Mouse (Mus musculus): ENCODE measurements at regions not wholly inside any gene's neighbourhood (a gene's known extent, or its start where the extent isn't known, plus 50 kb on each side); places are given as distances from the start of the nearest gene placed in this dataset.

DNA sequence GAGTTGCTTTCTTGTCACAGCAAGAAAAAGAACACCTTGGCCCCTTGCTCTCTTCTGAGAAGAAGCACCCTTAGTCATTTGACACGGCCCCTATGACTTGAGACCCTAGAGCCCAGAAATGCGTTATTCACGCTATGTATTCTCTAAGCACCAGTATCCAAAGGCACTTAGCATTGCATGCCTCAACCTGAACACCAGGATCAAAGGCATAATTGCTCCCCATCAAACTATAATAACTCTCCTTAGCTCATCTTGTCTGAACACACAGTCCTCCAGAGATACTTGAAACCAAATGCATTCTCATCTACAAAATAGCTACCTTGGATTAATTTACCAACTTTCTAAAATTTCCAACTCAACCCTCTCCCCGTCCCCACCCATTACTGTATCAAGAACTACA is 437.5 kb downstream of the Ate1 start:
- ATAC-seq (ENCODE audit: low FRiP score): no peak
- Histone ChIP-seq H3K4me2 (replicated peaks; ENCODE audit: low read depth, low read length) (no peak overlapping the region), H3K27me3 (ENCODE audit: control insufficient read depth, insufficient read depth, low read length) (no peaks in the 10 kb centered on the region), H3K36me3 (ENCODE audit: control insufficient read depth, insufficient read depth, low read length) (no peaks in the 10 kb centered on the region), H3K9me3 (ENCODE audit: control insufficient read depth, low read length) (no peaks in the 10 kb centered on the region), H3K4me3 (ENCODE audit: low read depth, low read length) (no peak overlapping the region), H3K27ac (ENCODE audit: low read depth, low read length) (no peak overlapping the region), H3K9ac (ENCODE audit: low read depth, low read length) (no peak overlapping the region), H3K4me1 (replicated peaks; ENCODE audit: control insufficient read depth, insufficient read depth, low read length) (no peaks in the 10 kb centered on the region)
- WGBS: 91% methylated on average over 4 of the region's 4 CpGs
- DNase-seq (ENCODE audit: low spot score): no peak

DNA sequence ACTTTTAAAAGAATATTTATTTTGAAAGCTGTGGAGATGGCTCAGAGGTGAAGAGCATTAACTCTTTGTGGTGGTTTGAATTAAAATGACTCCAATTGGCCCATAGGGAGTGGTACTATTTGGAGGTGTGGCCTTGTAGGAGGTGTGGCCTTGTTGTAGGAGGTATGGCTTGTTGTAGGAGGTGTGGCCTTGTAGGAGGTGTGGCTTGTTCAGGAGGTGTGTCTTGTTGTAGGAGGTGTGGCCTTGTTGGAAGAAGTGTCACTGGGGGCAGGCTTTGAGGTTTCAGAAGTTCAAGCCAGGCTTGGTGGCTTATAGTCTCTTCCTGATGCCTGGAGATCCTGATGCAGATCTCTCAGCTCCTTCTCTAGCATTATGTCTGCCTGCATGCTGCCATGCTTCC is 434.5 kb downstream of the Ate1 start:
- Histone ChIP-seq H3K36me3 (ENCODE audit: control insufficient read depth, insufficient read depth, low read length) (no peaks in the 10 kb centered on the region), H3K4me1 (replicated peaks; ENCODE audit: control insufficient read depth, insufficient read depth, low read length) (no peaks in the 10 kb centered on the region), H3K27me3 (ENCODE audit: control insufficient read depth, insufficient read depth, low read length) (no peaks in the 10 kb centered on the region), H3K4me2 (replicated peaks; ENCODE audit: low read depth, low read length) (no peak overlapping the region), H3K4me3 (ENCODE audit: low read depth, low read length) (no peak overlapping the region), H3K9me3 (ENCODE audit: control insufficient read depth, low read length) (no peaks in the 10 kb centered on the region), H3K27ac (ENCODE audit: low read depth, low read length) (no peak overlapping the region), H3K9ac (ENCODE audit: low read depth, low read length) (no peak overlapping the region)
- DNase-seq (ENCODE audit: low spot score) (no peak), ATAC-seq (ENCODE audit: low FRiP score) (no peak)

DNA sequence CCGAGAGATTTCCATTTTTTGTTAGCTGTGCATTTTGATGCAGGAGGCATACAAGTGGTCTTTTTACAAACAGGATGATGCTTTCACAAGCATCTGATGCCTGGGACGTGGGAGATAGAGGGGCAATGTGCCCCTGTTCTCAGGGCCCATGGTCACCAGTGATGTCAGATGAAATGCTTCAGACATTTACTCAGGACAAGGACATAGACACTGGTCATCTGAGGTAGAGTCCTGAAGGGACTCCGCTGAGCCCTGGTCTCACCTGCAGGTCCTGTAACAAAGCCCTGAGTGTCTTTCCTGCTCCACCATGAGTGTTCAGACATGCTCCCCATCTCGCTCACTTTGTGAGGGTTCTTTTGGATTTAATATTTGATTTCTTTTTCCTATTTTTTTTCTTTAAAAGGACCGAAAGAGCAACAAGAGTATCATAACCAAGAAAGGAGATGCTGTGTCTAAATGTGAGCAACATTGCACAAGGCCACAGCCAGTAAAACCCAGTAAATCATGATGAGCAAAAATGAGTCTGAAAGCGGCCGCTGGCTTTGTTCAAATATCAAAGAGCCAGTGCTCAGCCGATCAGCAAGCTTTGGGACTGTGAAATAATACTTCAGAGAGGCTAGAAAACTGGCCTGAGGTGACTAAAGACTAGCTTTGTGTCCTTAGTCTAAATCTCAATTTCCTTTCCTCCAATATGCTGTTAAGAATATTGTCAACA is 430.1 kb downstream of the Ate1 start:
- DNase-seq (ENCODE audit: low spot score): no peak
- Histone ChIP-seq H3K27me3 (ENCODE audit: control insufficient read depth, insufficient read depth, low read length) (no peaks in the 10 kb centered on the region), H3K36me3 (ENCODE audit: control insufficient read depth, insufficient read depth, low read length) (no peaks in the 10 kb centered on the region), H3K4me3 (ENCODE audit: low read depth, low read length) (no peak overlapping the region), H3K27ac (ENCODE audit: low read depth, low read length) (no peak overlapping the region), H3K9ac (ENCODE audit: low read depth, low read length) (no peak overlapping the region), H3K4me2 (replicated peaks; ENCODE audit: low read depth, low read length) (no peak overlapping the region), H3K4me1 (replicated peaks; ENCODE audit: control insufficient read depth, insufficient read depth, low read length) (no peaks in the 10 kb centered on the region), H3K9me3 (ENCODE audit: control insufficient read depth, low read length) (no peaks in the 10 kb centered on the region)
- ATAC-seq (ENCODE audit: low FRiP score): no peak
- WGBS: 88% methylated on average over 8 of the region's 8 CpGs

DNA sequence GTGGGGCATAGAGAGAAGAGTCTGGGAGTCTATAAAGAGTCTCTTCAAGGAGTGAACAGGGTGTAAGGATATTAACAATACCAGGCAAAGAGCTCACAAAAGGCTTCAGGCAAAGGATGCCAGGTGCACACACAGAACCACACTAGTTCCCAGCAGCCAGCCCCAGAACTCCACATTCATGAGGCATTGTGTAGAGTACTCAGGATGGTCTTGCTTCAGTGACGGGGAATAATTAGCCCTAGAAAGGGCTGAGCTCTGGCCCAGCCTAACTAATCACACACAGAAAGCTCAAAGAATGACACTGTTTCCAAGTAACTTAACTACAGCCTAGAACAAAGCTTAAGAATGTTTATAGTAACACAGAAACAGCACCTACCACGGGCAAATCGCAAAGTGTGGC is 428.2 kb downstream of the Ate1 start:
- Histone ChIP-seq H3K9me3 (ENCODE audit: control insufficient read depth, low read length) (no peaks in the 10 kb centered on the region), H3K4me3 (ENCODE audit: low read depth, low read length) (no peak overlapping the region), H3K27me3 (ENCODE audit: control insufficient read depth, insufficient read depth, low read length) (no peaks in the 10 kb centered on the region), H3K4me1 (replicated peaks; ENCODE audit: control insufficient read depth, insufficient read depth, low read length) (no peaks in the 10 kb centered on the region), H3K9ac (ENCODE audit: low read depth, low read length) (no peak overlapping the region), H3K36me3 (ENCODE audit: control insufficient read depth, insufficient read depth, low read length) (no peaks in the 10 kb centered on the region), H3K4me2 (replicated peaks; ENCODE audit: low read depth, low read length) (no peak overlapping the region), H3K27ac (ENCODE audit: low read depth, low read length) (0 out of 2 replicates have a peak overlapping the region, but pooled peaks have one; percentile 20)
- DNase-seq (ENCODE audit: low spot score) (peak; percentile 10), ATAC-seq (ENCODE audit: low FRiP score) (no peak)
- 39% methylated on average over 3 of the region's 3 CpGs for WGBS

DNA sequence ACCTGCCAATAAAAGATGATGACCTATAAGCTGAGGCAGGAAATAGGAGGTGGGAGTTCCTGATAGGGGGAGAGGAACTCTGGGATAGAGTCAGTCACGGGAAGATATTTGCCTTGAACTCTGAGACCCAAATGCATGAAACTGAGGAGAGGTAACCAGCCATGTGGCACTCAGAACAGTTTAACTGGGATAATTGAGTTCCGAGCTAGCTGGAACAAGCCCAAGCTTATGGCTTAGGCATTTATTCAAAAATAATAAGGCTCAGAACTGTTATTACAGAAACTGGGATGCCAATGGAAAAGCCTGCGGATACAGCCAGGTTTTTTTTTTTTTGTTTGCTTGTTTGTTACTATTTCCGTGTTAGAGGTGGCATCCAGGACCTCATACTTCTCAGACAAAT is 425.0 kb downstream of the Ate1 start:
- ATAC-seq (ENCODE audit: low FRiP score): no peak
- WGBS: 85% methylated on average over 4 of the region's 4 CpGs
- DNase-seq (ENCODE audit: low spot score): no peak
- Histone ChIP-seq H3K9ac (ENCODE audit: low read depth, low read length) (no peak overlapping the region), H3K27ac (ENCODE audit: low read depth, low read length) (no peak overlapping the region), H3K27me3 (ENCODE audit: control insufficient read depth, insufficient read depth, low read length) (no peaks in the 10 kb centered on the region), H3K4me3 (ENCODE audit: low read depth, low read length) (no peak overlapping the region), H3K9me3 (ENCODE audit: control insufficient read depth, low read length) (no peaks in the 10 kb centered on the region), H3K4me1 (replicated peaks; ENCODE audit: control insufficient read depth, insufficient read depth, low read length) (no peaks in the 10 kb centered on the region), H3K36me3 (ENCODE audit: control insufficient read depth, insufficient read depth, low read length) (no peaks in the 10 kb centered on the region), H3K4me2 (replicated peaks; ENCODE audit: low read depth, low read length) (no peak overlapping the region)

DNA sequence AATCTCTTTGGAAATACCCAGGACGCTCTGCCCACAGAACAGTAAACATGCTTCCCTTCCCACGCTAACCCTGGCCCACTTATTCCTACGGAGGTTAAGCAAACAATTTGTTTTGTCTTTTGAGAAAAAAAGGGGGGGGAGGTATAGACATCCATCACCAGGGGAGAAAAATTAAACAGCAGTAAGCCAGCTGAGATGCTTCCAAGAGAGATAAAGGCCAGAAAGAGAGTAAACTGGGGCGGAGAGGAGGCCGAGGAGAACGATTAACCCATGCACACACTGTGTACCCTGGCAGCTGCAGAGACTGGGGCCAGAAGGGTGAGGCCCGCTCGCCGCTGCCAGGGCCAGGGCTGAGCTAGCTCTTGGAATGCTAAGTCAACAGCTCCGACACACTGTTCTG is 421.6 kb downstream of the Ate1 start:
- no peak for DNase-seq (ENCODE audit: low spot score)
- H3K4me2 ChIP-seq (replicated peaks; ENCODE audit: low read depth, low read length): no peak overlapping the region
- ATAC-seq (ENCODE audit: low FRiP score): no peak
- no peak overlapping the region for H3K27ac ChIP-seq (ENCODE audit: low read depth, low read length)
- no peak overlapping the region for H3K4me3 ChIP-seq (ENCODE audit: low read depth, low read length)
- H3K4me1 ChIP-seq (replicated peaks; ENCODE audit: control insufficient read depth, insufficient read depth, low read length): no peaks in the 10 kb centered on the region
- no peaks in the 10 kb centered on the region for H3K36me3 ChIP-seq (ENCODE audit: control insufficient read depth, insufficient read depth, low read length)
- no peaks in the 10 kb centered on the region for H3K27me3 ChIP-seq (ENCODE audit: control insufficient read depth, insufficient read depth, low read length)
- no peaks in the 10 kb centered on the region for H3K9me3 ChIP-seq (ENCODE audit: control insufficient read depth, low read length)
- 76% methylated on average over 10 of the region's 10 CpGs for WGBS
- H3K9ac ChIP-seq (ENCODE audit: low read depth, low read length): no peak overlapping the region

DNA sequence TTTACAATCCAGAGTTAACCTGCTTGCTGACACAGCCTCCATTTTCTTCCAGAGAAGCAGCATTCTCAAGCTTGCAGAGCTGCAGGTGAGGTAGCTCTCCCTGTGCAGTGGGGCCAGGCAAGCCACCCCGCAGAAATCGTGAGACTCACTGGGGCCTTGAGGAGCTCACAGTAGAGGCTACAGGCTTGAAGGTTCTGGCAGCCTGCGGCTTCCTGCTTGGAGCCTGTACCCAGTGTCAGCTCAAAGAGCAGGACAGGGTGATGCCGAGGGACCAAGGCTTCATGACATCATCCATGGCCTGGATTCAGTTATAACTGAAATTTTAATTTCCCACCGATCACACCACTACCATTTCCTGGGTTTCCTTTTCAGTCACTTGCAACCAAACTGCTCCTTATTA is 417.5 kb downstream of the Ate1 start:
- DNase-seq (ENCODE audit: low spot score) (no peak), ATAC-seq (ENCODE audit: low FRiP score) (no peak)
- H3K9ac ChIP-seq (ENCODE audit: low read depth, low read length): no peak overlapping the region
- no peaks in the 10 kb centered on the region for H3K27me3 ChIP-seq (ENCODE audit: control insufficient read depth, insufficient read depth, low read length)
- no peaks in the 10 kb centered on the region for H3K9me3 ChIP-seq (ENCODE audit: control insufficient read depth, low read length)
- H3K4me3 ChIP-seq (ENCODE audit: low read depth, low read length): no peak overlapping the region
- no peaks in the 10 kb centered on the region for H3K4me1 ChIP-seq (replicated peaks; ENCODE audit: control insufficient read depth, insufficient read depth, low read length)
- H3K4me2 ChIP-seq (replicated peaks; ENCODE audit: low read depth, low read length): no peak overlapping the region
- 76% methylated on average over 5 of the region's 5 CpGs for WGBS
- no peak overlapping the region for H3K27ac ChIP-seq (ENCODE audit: low read depth, low read length)
- no peaks in the 10 kb centered on the region for H3K36me3 ChIP-seq (ENCODE audit: control insufficient read depth, insufficient read depth, low read length)

DNA sequence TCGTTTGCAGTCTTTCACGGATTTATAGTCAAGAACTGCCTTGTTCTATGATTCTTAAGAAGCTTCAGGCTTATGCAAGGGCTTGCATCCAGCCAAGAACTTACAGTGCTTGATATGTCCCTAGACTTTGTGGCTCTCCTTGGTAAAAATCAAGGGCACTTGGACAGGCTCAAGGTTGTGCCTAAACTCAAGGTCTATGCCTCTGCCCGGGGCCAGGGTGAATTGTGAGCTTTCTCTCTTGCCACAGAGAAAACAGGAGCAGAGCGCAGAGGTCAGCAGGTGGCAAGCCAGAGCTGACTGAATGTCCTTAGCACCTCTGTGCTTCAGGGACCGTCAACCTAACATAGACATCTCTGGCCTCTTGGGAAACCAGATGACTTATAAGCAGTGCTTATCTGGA is 413.2 kb downstream of the Ate1 start:
- H3K36me3 ChIP-seq (ENCODE audit: control insufficient read depth, insufficient read depth, low read length): no peaks in the 10 kb centered on the region
- no peak overlapping the region for H3K4me3 ChIP-seq (ENCODE audit: low read depth, low read length)
- H3K4me2 ChIP-seq (replicated peaks; ENCODE audit: low read depth, low read length): no peak overlapping the region
- H3K9ac ChIP-seq (ENCODE audit: low read depth, low read length): no peak overlapping the region
- DNase-seq (ENCODE audit: low spot score) (no peak), ATAC-seq (ENCODE audit: low FRiP score) (no peak)
- 77% methylated on average over 5 of the region's 5 CpGs for WGBS
- no peaks in the 10 kb centered on the region for H3K4me1 ChIP-seq (replicated peaks; ENCODE audit: control insufficient read depth, insufficient read depth, low read length)
- H3K27me3 ChIP-seq (ENCODE audit: control insufficient read depth, insufficient read depth, low read length): no peaks in the 10 kb centered on the region
- H3K27ac ChIP-seq (ENCODE audit: low read depth, low read length): no peak overlapping the region
- H3K9me3 ChIP-seq (ENCODE audit: control insufficient read depth, low read length): no peaks in the 10 kb centered on the region

DNA sequence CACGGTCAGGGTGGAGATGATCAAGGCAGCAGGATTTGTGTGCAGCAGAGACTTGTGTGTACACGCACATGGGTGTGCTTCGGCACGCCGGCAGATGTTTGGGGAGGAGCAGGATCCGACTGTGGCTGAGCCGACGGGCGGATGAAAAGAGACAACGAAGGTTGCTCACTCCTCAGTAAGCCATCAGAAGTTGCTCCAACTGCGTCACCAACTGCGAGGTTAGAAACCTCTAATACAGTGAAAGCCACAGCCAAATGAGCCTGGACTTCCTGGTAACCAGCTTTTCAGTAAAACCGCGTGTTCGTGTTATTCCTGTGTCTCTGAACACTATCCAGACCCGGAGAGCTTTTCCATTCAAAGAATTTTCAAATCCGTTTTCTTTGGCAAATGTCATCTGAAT is 411.8 kb downstream of the Ate1 start:
- Histone ChIP-seq H3K9ac (ENCODE audit: low read depth, low read length) (no peak overlapping the region), H3K4me2 (replicated peaks; ENCODE audit: low read depth, low read length) (no peak overlapping the region), H3K9me3 (ENCODE audit: control insufficient read depth, low read length) (no peaks in the 10 kb centered on the region), H3K4me3 (ENCODE audit: low read depth, low read length) (no peak overlapping the region), H3K27me3 (ENCODE audit: control insufficient read depth, insufficient read depth, low read length) (no peaks in the 10 kb centered on the region), H3K36me3 (ENCODE audit: control insufficient read depth, insufficient read depth, low read length) (no peaks in the 10 kb centered on the region), H3K27ac (ENCODE audit: low read depth, low read length) (no peak overlapping the region), H3K4me1 (replicated peaks; ENCODE audit: control insufficient read depth, insufficient read depth, low read length) (no peaks in the 10 kb centered on the region)
- ATAC-seq (ENCODE audit: low FRiP score) (no peak), DNase-seq (ENCODE audit: low spot score) (no peak)
- WGBS: 92% methylated on average over 17 of the region's 17 CpGs
